Mouse (Mus musculus): ENCODE measurements around the gene Ccdc89.

DNA sequence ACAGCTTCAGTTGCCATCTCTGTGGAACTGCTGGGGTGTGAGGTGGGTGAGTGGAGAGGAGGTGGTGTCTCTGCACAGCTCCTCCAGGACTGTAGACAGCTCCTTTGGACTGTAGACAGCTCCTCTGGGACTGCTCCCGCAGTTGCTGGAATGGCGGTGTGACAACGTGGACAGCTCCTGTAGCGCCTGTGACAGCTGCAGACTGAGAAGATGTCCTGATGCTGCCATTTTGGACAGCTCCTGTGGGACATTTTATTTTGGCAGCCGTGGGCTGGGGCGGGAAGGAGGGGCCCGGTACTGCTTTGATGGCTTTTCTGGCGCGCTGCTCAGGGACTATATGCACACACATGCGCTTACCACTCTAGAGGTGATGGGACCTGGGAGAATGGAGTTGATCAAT, 34.0 kb downstream of the Ccdc89 start:
- no peak for TF ChIP-seq CTCF (IDR thresholded peaks at IDR 0.05)
- TF ChIP-seq EP300 (IDR thresholded peaks at IDR 0.05) = no peak
